Comparison of ENCODE assay signal across 18 mouse cellular contexts in the genomic region with DNA sequence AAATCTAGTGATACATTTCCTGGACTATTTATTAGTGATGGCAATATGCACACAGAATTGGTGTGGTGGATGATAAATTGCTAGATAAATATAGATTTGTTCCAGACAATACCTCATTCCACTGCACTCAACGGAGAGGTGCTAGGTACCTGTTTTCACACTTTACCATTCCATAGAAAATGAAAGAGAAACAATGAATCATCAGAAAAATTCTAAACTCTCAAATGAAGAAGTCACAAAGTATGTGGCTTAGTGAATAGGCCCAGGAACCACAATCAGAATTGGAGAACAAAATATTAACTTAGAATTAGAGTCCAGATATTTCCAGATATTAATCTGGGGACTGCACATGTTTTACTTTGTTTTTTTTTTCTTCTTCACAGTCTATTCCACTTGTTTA.
A peak's percentile ranks its signal among the peaks of the same experiment; 100 is the strongest.
DNase-seq lines count a peak whose midpoint lies in the region; ATAC-seq lines count a peak whose summit lies in the region.
"Had no signal": no experiment of that assay in that cellular context is flagged by ENCODE, and none has a peak within 500 bp of the region (broad histone marks: within the 10 kb centered on the region; RNA-seq: fewer than 3 reads in every experiment).

No protein-coding gene starts in this region.

- peak; percentile 6 for DNase-seq in A20 (ENCODE audit: low read depth, low spot score)
- no peak for DNase-seq in thymus, postnatal 14 days
- DNase-seq in kidney, postnatal 36 days = no peak
- DNase-seq: adrenal gland, adult 2 months; adrenal gland, adult 8-10 months; adrenal gland, postnatal 10 days; adrenal gland, postnatal 14 days; adrenal gland, postnatal 25 days; adrenal gland, postnatal 36 days; B cell, adult 2 months; cerebellum, adult 11 months; cerebellum, adult 11-12 months; cerebellum, adult 18-20 months; cerebellum, adult 2 months had no signal

- ATAC-seq in hematopoietic stem cell, adult 5-6 weeks (replicated peaks in 1 of 2; ENCODE audit: insufficient read depth in 1 of 2, low FRiP score in 2 of 2, low TSS enrichment in 1 of 2, low read depth in 1 of 2, poor library complexity in 2 of 2, severe bottlenecking in 2 of 2) = peak; percentile 69
- ATAC-seq: activated CD4-positive, CD25-positive, alpha-beta regulatory T cell, adult 4 months; CD4-positive, CD25-positive, alpha-beta regulatory T cell, adult 4 months; Patski had no signal
